Mouse (Mus musculus): ENCODE data around the gene Asb16. TPM values are rescaled to one million over a fixed set of nuclear protein-coding genes. Genes with fewer than 3 reads are reported as not detected.

The Asb16 gene
- polyA plus RNA-seq, 1 experiment from 2014 or later = 0.16 TPM

- H3K36me3 ChIP-seq = peaks cover 30% of the 10 kb centered on the region
- peaks cover 23% of the 10 kb centered on the region for H3K4me1 ChIP-seq (replicated peaks)
- WGBS = under 1% methylated on average over 76 of the region's 125 CpGs
- H3K9me3 ChIP-seq = no peaks in the 10 kb centered on the region
- peak within 1 kb of the TSS; percentile 99 for H3K27ac ChIP-seq
- no peaks in the 10 kb centered on the region for H3K27me3 ChIP-seq
- H3K4me3 ChIP-seq (replicated peaks) = peak within 1 kb of the TSS; percentile 86
- H3K9ac ChIP-seq (replicated peaks) = peak within 1 kb of the TSS; percentile 93
- H3K4me2 ChIP-seq = peak within 1 kb of the TSS; percentile 91
- peak; percentile 92 for ATAC-seq (ENCODE audit: insufficient number of reproducible peaks, insufficient read depth, low FRiP score, low TSS enrichment, low read depth)
Measured at GRCm38 (mm10) chr11:102296491-102297472, 28.2 kb downstream of the Asb16 start, which contains the start of gene Atxn7l3. TSS of gene Atxn7l3 (minus strand) at chr11:102296631.

GRCm38 (mm10) chr11:102297577-102298556 lies 29.3 kb downstream of the Asb16 start:
- peak; percentile 40 for ATAC-seq (ENCODE audit: insufficient number of reproducible peaks, insufficient read depth, low FRiP score, low TSS enrichment, low read depth)
- Histone ChIP-seq H3K4me2 (peak overlapping the region; percentile 91), H3K27me3 (no peaks in the 10 kb centered on the region), H3K9me3 (no peaks in the 10 kb centered on the region), H3K4me1 (replicated peaks) (peaks cover 23% of the 10 kb centered on the region), H3K4me3 (replicated peaks) (peak overlapping the region; percentile 86), H3K9ac (replicated peaks) (peak overlapping the region; percentile 68), H3K36me3 (peaks cover 19% of the 10 kb centered on the region), H3K27ac (peak overlapping the region; percentile 99)
- WGBS = 26% methylated on average over 27 of the region's 27 CpGs

GRCm38 (mm10) chr11:102299839-102300238 lies 31.3 kb downstream of the Asb16 start:
- no peak overlapping the region for H3K9ac ChIP-seq (replicated peaks)
- H3K9me3 ChIP-seq = no peaks in the 10 kb centered on the region
- H3K4me2 ChIP-seq = no peak overlapping the region
- no peaks in the 10 kb centered on the region for H3K27me3 ChIP-seq
- peaks cover 14% of the 10 kb centered on the region for H3K4me1 ChIP-seq (replicated peaks)
- H3K4me3 ChIP-seq (replicated peaks) = no peak overlapping the region
- peaks cover 3% of the 10 kb centered on the region; the same call in 1 of the 2 replicates for H3K36me3 ChIP-seq
- no peak for ATAC-seq (ENCODE audit: insufficient number of reproducible peaks, insufficient read depth, low FRiP score, low TSS enrichment, low read depth)
- no peak overlapping the region for H3K27ac ChIP-seq
- whole genome bisulfite sequencing = 6% methylated on average over 1 of the region's 1 CpGs

GRCm38 (mm10) chr11:102304141-102304540 lies 35.6 kb downstream of the Asb16 start:
- 38% methylated on average over 2 of the region's 2 CpGs for WGBS
- Histone ChIP-seq H3K27ac (no peak overlapping the region), H3K9ac (replicated peaks) (no peak overlapping the region), H3K4me3 (replicated peaks) (no peak overlapping the region), H3K36me3 (peaks cover 40% of the 10 kb centered on the region), H3K4me2 (no peak overlapping the region), H3K4me1 (replicated peaks) (peaks cover 6% of the 10 kb centered on the region), H3K9me3 (no peaks in the 10 kb centered on the region), H3K27me3 (no peaks in the 10 kb centered on the region)
- no peak for ATAC-seq (ENCODE audit: insufficient number of reproducible peaks, insufficient read depth, low FRiP score, low TSS enrichment, low read depth)

- no peaks in the 10 kb centered on the region for H3K27me3 ChIP-seq
- no peaks in the 10 kb centered on the region for H3K9me3 ChIP-seq
- no peak overlapping the region for H3K9ac ChIP-seq (replicated peaks)
- H3K27ac ChIP-seq = no peak overlapping the region
- peaks cover 18% of the 10 kb centered on the region for H3K4me1 ChIP-seq (replicated peaks)
- 73% methylated on average over 3 of the region's 3 CpGs for WGBS
- ATAC-seq (ENCODE audit: insufficient number of reproducible peaks, insufficient read depth, low FRiP score, low TSS enrichment, low read depth) = no peak
- no peak overlapping the region for H3K4me2 ChIP-seq
- H3K4me3 ChIP-seq (replicated peaks) = no peak overlapping the region
- H3K36me3 ChIP-seq = peaks cover 50% of the 10 kb centered on the region
Measured at GRCm38 (mm10) chr11:102305359-102305758, 36.8 kb downstream of the Asb16 start.

GRCm38 (mm10) chr11:102308104-102308503 lies 39.6 kb downstream of the Asb16 start:
- no peaks in the 10 kb centered on the region for H3K9me3 ChIP-seq
- ATAC-seq (ENCODE audit: insufficient number of reproducible peaks, insufficient read depth, low FRiP score, low TSS enrichment, low read depth) = no peak
- H3K4me2 ChIP-seq = no peak overlapping the region
- H3K36me3 ChIP-seq = peaks cover 76% of the 10 kb centered on the region
- H3K4me3 ChIP-seq (replicated peaks) = no peak overlapping the region
- H3K27me3 ChIP-seq = no peaks in the 10 kb centered on the region
- peaks cover 28% of the 10 kb centered on the region for H3K4me1 ChIP-seq (replicated peaks)
- 91% methylated on average over 9 of the region's 9 CpGs for WGBS
- H3K9ac ChIP-seq (replicated peaks) = no peak overlapping the region
- no peak overlapping the region for H3K27ac ChIP-seq

GRCm38 (mm10) chr11:102308979-102309378 lies 40.4 kb downstream of the Asb16 start:
- Histone ChIP-seq H3K4me2 (peak overlapping the region; percentile 67), H3K27me3 (no peaks in the 10 kb centered on the region), H3K4me1 (replicated peaks) (peaks cover 28% of the 10 kb centered on the region), H3K4me3 (replicated peaks) (peak overlapping the region; percentile 38), H3K36me3 (peaks cover 85% of the 10 kb centered on the region), H3K9me3 (no peaks in the 10 kb centered on the region), H3K9ac (replicated peaks) (peak overlapping the region; percentile 55), H3K27ac (peak overlapping the region; percentile 78)
- peak; percentile 83 for ATAC-seq (ENCODE audit: insufficient number of reproducible peaks, insufficient read depth, low FRiP score, low TSS enrichment, low read depth)
- WGBS = under 1% methylated on average over 27 of the region's 27 CpGs

GRCm38 (mm10) chr11:102309821-102310617 lies 41.5 kb downstream of the Asb16 start:
- H3K4me1 ChIP-seq (replicated peaks) = peaks cover 28% of the 10 kb centered on the region
- H3K36me3 ChIP-seq = peaks cover 91% of the 10 kb centered on the region
- H3K9me3 ChIP-seq = no peaks in the 10 kb centered on the region
- H3K27me3 ChIP-seq = no peaks in the 10 kb centered on the region
- WGBS = 85% methylated on average over 22 of the region's 22 CpGs
- H3K4me3 ChIP-seq (replicated peaks) = peak overlapping the region; percentile 38
- no peak for ATAC-seq (ENCODE audit: insufficient number of reproducible peaks, insufficient read depth, low FRiP score, low TSS enrichment, low read depth)
- H3K27ac ChIP-seq = peak overlapping the region; percentile 78
- peak overlapping the region; percentile 67 for H3K4me2 ChIP-seq
- no peak overlapping the region for H3K9ac ChIP-seq (replicated peaks)

- H3K36me3 ChIP-seq = peaks cover 86% of the 10 kb centered on the region
- H3K27me3 ChIP-seq = no peaks in the 10 kb centered on the region
- H3K4me2 ChIP-seq = no peak overlapping the region
- H3K4me3 ChIP-seq (replicated peaks) = no peak overlapping the region
- peaks cover 37% of the 10 kb centered on the region for H3K4me1 ChIP-seq (replicated peaks)
- H3K27ac ChIP-seq = no peak overlapping the region
- ATAC-seq (ENCODE audit: insufficient number of reproducible peaks, insufficient read depth, low FRiP score, low TSS enrichment, low read depth) = no peak
- H3K9ac ChIP-seq (replicated peaks) = peak overlapping the region; percentile 34; the same call in 1 of the 2 replicates
- WGBS = 40% methylated on average over 38 of the region's 38 CpGs
- H3K9me3 ChIP-seq = no peaks in the 10 kb centered on the region
Measured at GRCm38 (mm10) chr11:102310768-102311695, 42.5 kb downstream of the Asb16 start.
